Mouse (Mus musculus): ENCODE data around the gene Dut.
"Not testable (repeated sequence)": the region's sequence is repeated elsewhere in the genome, so short reads cannot be mapped to it uniquely, and the experiment has no call there.

Gene Dut

DNA sequence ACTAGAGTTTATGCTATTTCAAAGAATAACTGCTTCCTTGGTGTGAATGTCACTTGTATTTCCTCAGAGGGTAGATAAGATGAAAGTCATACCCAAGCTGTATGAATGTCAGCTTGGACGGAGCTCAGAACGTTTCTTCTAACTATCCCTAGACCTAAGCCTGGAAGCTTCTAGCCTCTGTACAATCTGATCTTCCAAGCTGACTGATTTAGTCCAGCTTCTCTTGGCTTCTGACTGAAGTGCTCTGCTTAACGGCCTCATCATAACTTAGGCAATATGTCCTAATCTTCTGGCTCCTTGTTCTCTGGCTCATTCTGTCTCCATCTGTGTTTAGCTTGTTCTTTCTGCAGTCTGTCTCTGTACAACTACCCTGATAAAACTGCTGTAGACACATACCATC is 7.6 kb downstream of the Dut start:
- no peak for DNase-seq (ENCODE audit: low read depth, low spot score)

DNA sequence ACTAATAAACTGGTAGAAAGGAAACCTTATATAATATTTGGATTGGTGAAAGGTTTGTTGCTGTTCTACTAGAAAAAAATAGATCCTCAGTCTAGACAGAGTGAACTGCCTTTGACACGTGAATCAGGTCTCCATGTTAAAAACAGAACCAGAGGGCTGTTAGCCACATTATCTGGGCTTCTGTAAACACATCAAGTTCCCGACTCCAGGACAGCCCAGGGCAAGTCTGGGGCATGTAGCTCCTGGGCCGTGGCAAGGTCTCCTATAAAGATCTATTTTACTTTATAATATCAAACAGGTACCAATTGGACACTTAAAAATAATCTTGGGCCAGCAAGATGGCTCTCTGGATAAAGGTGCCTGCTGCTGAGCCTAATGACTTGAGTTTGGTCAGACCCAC is 8.9 kb downstream of the Dut start:
- no peak for DNase-seq (ENCODE audit: low read depth, low spot score)

DNA sequence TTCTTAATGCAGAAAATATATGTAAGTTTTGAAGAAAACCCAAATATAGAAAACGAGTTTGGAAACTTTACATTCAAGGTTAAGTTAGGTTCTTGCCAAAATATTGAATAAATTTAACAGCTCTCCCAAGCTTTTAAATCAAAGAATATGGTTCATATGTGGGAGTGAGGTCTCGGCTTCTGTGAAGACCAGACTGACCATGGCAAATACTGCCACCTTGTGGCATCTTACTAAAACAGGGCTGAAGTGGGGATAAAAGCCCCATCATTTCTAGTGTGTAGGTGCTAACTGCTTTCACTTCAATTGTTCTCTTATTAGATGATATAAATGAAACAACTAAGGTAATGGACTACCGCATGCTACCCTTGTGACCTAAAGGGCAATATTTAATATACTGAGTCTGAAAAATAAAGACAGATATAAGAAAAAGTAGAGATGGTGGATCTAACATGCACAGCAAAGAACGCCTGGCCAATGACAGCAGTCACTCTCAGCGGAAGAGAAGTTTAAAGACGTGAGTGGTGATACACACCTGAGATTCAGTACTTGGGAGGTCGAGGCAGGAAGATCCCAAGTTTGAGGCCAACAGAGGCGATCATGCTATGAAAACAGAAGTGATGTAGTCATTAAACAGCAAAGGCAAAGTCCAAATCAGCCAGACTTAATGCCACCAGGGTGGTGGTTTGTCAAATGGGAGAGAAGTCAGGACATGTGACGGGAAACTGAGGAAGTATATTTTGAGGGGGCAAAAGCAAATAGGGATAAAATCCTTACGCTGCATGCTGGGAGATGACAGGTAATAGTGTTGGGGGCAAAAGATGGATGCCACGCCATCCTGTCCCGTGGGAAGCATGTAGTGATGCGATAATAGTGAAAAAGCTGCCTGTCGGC is 12.5 kb downstream of the Dut start:
- DNase-seq (ENCODE audit: low read depth, low spot score): no peak

DNA sequence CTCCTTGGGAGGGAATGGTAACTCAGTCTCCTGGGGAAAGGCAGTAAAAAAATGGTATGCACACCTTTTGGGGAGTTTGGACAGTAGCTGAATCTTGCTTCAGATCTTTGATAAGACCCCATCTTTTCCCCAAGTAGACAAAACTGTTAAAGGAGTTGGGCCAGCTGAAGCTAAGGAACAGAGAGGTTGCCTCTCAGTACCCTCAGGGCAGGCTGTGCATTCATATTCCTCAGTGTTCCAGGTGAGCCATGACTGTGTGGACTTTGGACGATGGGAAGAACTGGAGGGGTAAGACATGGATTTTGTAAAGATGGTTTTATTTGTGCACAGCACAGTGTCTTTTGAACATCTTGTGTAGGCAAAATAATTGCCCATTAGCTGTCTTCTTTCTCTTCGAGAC is 13.3 kb downstream of the Dut start:
- DNase-seq (ENCODE audit: low read depth, low spot score): no peak

DNA sequence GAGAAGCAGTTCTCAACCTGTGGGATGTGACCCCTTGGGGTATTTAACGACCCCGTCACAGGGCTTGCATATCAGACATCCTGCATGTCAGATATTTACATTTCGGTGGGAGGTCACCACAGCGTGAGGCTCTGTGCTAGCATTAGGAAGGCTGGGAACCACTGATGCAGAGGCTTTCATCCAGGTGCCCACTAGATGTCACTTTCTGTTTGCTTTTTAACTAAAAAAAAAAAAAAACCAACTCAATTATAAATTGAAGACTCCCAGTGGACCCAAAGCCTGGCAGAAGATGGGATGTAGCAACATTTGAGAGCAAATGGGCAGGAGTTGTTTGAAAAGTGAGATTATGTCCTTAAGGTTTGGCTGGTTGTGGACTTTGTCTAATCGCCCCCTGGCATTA is 16.1 kb downstream of the Dut start:
- no peak for DNase-seq (ENCODE audit: low read depth, low spot score)

DNA sequence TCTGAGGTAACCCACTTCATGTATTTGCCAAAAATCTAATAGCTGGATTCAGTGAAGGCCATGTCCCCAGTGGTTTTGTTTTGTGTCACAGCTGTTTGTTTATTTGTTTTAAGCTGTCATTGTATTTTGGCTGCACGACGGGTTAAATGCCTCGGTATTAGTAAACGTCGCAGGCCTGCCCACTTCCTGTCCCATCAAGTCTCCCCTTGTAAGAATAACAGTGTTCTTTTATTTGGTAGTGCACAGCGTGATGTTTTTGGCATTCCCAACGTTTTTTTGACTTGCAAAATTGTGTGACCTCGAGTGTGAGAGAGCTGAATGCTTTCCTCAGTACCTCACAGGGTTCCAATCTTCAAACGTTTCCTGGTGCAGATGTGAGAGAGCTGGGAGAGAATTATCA is 16.8 kb downstream of the Dut start:
- no peak for DNase-seq (ENCODE audit: low read depth, low spot score)

DNA sequence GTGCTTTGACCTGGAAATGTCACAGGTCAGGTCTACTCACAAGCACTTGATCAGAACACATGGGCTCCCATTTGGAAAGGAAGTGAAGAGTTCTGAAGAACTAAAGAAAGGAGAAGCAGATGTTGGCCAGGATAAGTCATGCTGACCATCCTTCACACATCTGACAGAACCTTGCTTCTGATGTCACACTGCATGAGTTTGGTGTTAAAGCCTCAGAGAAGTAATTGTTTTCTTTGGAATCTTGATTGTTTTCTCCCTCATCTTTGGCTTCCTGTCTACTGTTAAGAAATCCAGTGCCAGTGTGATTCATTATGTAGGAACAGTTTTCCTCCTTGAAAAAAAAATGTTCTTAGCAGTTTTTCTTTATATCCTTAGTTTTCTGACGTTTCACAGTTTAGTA is 21.9 kb downstream of the Dut start:
- no peak for DNase-seq (ENCODE audit: low read depth, low spot score)

DNA sequence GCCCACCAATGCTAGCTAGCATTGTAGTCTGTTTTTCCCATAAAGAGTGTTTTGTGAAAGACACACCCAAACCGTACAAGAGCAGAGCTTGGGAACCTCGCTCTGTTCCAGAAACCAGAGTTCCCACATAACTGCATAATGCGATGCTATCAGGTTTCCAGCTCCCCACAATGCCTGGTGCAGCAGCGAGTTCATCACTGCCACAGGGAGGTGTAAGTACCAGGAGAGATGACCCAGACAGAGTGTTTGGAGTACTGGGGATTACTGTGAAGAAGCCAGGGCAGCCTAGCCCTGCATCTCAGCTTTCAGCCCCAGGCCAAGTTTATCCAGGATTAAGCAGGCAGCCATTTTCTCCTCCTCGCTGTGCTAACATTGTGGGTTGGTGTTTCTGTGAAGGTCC is 28.6 kb downstream of the Dut start:
- DNase-seq (ENCODE audit: low read depth, low spot score): no peak

DNA sequence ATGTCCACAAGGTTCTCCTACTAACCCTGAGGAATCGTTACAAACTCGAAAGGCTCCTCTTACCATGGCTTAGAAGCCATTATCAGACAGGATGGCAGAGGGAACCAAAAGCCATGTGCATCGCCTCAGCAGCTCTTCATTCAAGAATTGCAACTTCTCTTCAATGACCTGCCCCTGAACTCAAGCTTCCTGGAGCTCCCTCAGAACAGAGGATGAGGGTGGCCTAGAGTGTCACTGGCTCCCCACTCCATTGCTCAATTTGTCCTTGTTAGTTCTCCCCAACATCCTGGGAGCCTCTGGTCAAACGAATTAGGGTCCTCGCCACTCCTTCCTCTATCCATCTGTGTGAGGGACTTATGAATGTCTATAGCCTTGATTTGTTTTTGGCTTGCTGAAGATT is 29.7 kb downstream of the Dut start:
- DNase-seq (ENCODE audit: low read depth, low spot score): no peak

DNA sequence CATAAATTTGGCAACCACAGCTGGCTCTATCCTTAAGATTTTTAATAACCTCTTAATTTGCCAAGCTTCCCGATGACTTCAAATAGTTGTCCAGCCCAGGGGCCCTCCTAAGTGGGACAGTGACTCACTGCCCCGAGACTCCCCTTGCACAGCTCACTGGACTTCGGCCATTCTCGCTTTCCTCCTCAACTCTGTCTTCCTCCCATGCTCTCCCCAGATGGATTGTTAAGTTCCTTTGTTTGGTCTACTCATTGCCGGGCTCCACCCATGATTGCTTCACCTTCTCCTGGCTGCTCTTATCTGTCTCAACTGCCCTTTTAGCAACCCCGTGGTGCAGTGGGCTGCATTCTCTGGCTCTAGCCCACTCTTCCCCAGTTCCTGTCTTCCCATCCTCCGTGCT is 31.5 kb downstream of the Dut start:
- no peak for DNase-seq (ENCODE audit: low read depth, low spot score)

DNA sequence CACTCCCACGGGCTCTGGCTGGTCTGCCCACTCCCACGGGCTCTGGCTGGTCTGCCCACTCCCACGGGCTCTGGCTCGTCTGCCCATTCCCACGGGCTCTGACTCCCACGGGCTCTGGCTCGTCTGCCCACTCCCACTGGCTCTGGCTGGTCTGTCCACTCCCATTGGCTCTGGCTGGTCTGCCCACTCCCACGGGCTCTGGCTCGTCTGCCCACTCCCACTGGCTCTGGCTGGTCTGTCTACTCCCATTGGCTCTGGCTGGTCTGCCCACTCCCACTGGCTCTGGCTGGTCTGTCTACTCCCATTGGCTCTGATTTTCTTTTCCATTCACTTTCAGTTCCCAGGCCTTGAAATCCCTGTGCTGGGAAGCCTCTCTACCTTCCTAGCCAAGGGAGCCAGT is 33.0 kb downstream of the Dut start:
- not testable (repeated sequence) for DNase-seq (ENCODE audit: low read depth, low spot score)

DNA sequence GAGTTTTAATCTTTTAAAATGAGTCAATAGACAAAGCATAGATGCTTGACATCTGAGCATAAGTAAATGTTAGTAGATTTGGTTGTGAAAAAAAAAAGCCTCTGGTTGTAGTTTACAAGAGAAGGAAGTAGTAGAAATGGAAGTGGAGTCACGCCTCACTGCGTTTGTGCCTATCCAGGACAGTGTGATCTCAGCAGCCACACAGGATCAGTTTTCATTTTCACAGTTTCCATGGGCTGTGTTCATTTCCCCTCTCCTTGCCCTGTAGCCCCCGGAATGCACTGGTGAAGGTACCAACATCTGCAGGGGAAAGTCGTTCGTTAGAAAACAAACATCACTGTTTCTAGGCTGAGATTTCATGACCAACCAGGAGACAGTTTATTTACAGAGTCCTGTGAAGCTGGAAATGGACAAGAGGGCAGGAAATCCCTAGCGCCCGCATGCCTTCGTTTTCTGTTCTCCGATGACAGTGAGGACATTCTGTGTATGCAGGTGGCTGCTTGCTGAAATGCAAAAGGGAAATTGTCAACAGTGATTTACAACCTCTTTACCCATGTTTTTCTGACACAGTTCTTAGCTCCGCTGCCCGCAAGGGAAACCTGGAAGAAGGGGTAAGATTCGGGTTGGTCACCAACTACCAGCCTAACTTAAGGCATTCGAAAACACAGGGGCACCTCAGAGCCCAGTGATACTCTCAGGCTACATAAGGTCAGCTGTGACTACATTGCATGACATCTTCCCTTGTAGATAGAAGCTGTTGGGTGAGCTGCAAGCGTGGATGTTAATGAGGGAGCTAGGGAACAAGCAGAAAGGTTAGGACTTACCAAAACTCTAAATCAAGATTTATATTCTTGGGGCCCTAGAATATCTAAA is 35.6 kb downstream of the Dut start:
- no peak for DNase-seq (ENCODE audit: low read depth, low spot score)

DNA sequence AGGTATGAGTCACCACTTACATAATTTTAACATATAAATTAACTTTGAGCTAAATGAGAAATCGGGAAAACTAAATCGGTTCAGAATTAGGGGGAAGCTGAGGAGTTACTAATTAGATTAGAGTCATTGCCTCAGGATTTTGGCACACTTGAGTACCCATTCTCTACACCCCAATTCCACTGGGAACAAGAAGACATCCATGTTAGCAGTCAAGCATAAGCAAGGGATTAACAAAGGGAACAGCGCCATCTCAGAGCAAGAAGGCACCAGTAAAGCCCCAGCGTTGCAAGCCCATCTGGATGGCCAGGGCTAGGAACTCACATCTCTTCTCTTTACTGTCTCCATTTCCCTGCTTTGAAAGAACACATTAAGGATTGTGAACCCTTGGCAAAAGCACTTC is 38.8 kb downstream of the Dut start:
- DNase-seq (ENCODE audit: low read depth, low spot score): no peak

DNA sequence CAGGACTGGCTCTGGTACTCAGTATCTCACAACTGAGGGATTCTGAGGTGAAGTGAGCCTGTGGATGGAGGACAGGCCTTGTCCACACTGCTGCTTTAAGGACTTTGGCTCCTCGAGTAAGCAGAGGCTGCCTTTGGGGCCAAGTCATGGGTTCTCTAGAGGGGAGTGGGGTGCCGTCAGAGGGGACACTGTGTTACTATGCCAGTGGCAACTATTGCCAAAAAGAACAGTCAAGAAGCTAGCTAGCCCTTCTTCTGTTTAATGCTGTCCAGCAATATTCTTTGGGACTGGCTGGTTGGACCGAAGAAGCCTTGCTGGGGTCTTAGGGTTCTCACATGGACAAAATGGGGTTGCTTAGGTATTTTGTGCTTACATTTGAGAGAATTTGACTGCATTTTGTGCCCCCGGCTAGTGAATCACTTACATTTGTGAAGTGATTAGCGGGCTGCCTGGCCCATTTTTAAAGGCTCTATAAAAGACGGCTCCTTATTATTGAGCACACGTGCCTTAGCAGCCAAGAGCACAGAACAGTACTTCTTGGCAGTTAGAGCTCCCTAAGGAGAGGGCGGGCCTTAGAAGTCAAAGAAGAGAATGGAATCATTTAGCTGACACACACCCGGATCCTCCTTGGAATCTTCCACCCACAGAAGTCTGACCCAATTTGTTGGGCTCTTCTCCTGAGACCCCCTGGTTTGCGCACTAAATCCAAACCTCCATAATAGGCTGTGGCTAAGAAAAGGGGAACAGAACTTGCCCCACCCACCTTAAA is 43.4 kb downstream of the Dut start:
- DNase-seq (ENCODE audit: low read depth, low spot score): no peak

DNA sequence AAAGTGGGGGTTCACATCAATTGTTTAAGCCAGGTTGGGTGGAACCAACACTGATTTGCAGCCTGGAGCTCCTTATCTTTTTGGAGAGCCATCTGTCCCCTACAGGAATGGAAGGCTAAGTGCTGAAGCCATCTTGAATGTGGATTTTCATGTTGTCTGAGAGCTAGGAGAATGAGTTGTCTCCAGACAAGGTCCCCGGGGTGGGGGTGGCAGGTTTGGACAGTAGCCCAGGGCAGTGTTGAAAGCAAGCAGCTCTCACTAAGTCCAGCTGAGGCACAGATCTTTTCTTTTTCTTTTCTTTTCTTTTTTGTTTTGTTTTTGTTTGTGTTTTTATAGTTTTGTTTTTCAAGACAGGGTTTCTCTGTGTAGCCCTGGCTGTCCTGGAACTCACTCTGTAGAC is 44.1 kb downstream of the Dut start:
- DNase-seq (ENCODE audit: low read depth, low spot score): no peak

DNA sequence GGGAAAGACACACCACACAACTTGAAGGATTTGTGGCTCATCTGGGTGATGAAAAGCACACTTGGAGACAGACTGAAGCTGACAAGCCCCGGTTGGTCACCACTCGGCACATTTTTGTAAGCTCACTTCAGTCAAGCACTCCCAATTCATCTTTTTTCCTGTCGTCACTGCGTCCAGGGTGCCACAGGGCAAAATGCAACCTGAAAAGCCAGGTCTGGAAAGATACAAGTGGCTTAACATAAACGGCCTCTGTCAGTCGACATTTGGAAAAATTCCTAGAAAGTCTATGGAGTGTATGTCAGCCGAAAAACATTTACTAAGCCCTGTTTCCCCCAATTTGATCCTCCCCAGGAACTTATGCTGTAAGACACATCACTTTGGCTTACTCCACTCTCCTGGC is 45.6 kb downstream of the Dut start:
- no peak for DNase-seq (ENCODE audit: low read depth, low spot score)

DNA sequence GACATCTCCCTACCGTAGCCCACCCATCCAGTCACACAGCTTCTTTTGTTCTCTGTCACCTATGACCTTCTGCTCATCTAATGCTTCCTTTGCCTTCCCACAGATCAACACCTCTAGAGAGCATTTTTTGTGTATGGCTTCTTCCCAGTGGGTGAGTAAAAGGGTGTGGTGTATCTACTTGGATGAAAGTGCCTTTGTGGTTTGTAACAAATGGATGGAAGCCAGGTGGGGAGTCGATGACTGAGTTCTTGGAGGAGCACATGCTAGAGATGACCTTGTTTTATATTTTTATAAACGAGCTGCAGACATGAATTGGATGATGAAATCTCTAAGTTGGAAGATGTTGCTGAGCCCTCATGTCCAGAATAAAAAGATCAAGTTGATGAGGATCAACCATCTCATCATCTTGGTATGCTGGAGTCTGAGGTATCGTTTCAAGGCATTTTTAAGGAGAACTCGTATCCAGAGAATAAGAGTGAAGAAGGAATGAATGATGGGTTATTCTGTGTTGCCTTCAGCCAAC is 47.0 kb downstream of the Dut start:
- no peak for DNase-seq (ENCODE audit: low read depth, low spot score)

DNA sequence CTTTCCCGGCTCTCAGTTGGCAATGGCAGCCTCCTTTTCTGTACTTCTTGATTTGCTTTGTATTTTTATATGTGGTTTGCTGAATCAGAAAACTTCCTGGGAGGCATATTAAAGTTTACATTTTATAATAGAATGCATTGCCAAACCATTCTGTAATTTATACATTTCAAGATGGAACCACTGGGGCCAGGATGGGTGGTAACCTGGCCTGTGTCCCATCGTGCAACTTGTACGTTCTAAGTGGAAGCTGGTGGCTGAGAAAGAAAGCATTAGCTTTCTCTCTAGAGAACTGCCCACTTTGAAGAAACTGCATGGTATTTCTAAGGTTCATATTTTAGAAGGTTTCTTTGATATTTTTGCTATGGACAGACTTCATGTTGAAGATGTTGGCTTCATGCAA is 48.5 kb downstream of the Dut start:
- DNase-seq (ENCODE audit: low read depth, low spot score): no peak

DNA sequence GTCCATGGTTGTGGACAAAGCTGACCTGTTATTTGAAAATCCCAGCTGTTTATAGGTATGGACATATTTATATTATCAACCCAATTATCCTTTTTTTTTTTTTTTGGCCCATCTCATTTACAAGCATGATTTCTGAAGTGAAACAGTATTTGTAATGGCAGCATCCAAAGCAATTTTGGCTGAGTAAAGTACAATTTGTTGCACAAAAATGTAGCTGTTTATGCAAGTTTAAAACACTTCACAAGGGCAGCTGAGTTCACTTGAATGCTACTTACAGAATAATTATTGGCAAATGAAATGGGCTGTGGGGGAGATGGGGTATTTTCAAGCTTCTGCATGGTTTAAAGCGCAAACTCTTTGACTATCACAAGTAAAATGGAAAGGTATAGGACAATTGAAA is 51.9 kb downstream of the Dut start:
- no peak for DNase-seq (ENCODE audit: low read depth, low spot score)

DNA sequence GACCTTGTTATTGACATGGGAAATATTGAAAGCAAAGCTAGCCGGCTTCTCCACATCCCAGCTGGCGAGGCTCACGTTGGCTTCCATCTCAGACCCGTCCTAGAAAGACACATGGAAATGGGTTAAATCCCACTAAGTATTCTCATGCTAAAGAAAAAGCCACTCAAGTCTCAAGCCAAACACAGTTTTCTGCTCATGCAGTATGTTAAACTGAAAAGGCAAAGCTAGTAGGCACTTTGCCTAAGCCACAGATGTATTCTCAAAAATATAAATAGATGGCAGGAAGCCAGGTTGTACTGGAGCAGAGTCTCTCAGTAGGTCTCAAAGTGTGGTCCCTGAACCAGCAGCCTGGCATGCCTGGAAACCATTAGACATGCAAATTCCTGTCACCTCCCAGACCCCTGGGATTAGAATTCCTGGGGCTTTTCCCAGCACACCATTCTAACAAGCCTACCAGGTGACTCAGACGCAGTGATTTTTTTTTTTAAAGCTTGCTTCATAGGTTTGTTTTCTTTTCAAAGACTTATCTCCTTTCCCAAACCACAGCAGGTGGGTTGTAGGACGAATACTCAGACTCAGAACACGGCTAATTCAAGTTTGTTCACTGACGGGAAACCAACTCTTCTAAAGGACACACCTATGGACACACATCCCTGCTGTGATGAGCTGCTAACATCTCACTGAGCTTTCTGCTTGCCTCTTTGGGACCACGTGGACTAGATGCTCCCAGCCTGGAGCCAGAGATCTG is 55.1 kb downstream of the Dut start:
- no peak for DNase-seq (ENCODE audit: low read depth, low spot score)

DNA sequence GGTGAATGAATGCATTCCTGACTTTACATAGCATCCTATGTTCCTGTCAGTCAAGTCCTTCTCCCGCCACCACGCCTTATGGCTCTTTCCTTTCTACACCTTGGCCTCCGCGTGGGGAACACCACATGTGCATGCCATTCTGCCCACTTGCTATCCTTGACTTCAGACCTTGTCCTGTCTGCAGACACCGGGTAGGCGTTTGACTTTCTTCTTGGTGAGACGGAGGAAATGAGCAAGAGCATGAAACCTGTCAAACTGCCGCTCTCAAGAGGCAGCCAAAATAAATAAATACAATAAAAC is 55.6 kb downstream of the Dut start:
- no peak for DNase-seq (ENCODE audit: low read depth, low spot score)
